Mouse (Mus musculus): ENCODE measurements around the gene Sf3a1.

Sf3a1 gene

GRCm38 (mm10) chr11:4216248-4217000, 56.3 kb downstream of the Sf3a1 start:
- DNase-seq (ENCODE audit: low spot score) = peak; percentile 61

DNA sequence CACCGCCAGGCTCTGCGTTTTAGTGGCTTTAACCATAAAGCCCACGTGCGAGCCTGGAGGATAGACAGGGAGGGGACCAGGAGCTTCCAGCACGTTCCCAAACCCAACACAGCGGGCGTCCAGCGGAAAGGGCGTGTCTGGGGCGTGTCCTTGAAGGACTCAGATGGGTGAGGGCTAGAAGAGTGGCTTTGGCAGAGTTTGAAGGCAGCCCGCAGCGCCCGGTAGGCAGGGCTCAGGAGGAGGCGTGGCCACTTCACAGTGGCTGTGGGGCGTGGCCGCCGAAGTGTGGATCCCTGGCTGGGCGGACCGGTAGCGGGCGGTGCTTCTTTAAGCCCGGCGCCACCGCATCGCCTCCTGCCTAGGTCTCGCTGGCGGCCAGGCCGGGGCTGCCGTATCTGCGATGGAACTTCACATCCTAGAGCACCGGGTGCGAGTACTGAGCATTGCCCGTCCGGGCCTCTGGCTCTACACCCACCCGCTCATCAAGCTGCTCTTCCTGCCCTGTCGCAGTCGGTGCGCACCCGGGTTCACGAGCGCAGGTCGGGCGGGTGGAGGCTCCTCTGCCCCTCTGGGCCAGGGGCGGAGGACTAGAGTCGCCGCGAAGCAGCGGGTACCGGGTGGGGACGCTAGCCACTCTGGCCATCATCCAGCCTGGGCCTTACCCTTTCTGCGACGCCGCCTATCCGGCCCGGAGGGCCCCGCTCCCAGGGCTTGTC, 57.9 kb downstream of the Sf3a1 start, which contains the start of gene Castor1:
Gene Castor1, plus strand, starts transcription at position 312 of the 716 bp plus-strand sequence.
- peak; percentile 94 for DNase-seq (ENCODE audit: low spot score)

DNA sequence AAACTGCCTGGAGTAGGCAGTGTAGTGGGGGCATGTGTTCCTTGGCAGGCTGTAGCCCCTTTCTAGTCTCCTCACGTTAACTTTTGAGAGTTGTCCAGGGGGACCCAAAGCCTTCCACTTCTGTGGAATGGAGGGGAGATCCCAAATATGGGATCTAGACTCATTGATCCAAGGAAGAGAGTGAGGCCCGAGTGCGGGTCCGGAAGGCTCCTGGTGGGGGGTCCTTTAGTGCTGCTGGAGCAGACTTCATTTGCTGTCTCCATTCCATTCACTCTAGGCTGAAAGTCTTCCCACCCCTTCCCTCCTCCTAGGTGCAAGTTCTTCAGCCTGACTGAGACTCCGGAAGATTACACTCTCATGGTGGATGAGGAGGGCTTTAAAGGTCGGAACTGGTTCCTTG, 58.5 kb downstream of the Sf3a1 start:
- no peak for DNase-seq (ENCODE audit: low spot score)

GRCm38 (mm10) chr11:4219317-4219751, 59.2 kb downstream of the Sf3a1 start:
- DNase-seq (ENCODE audit: low spot score) = peak; percentile 83

GRCm38 (mm10) chr11:4219908-4220307, 59.8 kb downstream of the Sf3a1 start:
- no peak for DNase-seq (ENCODE audit: low spot score)

GRCm38 (mm10) chr11:4220443-4221400, 60.6 kb downstream of the Sf3a1 start:
- DNase-seq (ENCODE audit: low spot score) = peak; percentile 77

GRCm38 (mm10) chr11:4222046-4222950, 62.1 kb downstream of the Sf3a1 start:
- no peak for DNase-seq (ENCODE audit: low spot score)

GRCm38 (mm10) chr11:4223393-4224188, 63.4 kb downstream of the Sf3a1 start:
- DNase-seq (ENCODE audit: low spot score) = no peak

GRCm38 (mm10) chr11:4224223-4224622, 64.1 kb downstream of the Sf3a1 start:
- no peak for DNase-seq (ENCODE audit: low spot score)

DNA sequence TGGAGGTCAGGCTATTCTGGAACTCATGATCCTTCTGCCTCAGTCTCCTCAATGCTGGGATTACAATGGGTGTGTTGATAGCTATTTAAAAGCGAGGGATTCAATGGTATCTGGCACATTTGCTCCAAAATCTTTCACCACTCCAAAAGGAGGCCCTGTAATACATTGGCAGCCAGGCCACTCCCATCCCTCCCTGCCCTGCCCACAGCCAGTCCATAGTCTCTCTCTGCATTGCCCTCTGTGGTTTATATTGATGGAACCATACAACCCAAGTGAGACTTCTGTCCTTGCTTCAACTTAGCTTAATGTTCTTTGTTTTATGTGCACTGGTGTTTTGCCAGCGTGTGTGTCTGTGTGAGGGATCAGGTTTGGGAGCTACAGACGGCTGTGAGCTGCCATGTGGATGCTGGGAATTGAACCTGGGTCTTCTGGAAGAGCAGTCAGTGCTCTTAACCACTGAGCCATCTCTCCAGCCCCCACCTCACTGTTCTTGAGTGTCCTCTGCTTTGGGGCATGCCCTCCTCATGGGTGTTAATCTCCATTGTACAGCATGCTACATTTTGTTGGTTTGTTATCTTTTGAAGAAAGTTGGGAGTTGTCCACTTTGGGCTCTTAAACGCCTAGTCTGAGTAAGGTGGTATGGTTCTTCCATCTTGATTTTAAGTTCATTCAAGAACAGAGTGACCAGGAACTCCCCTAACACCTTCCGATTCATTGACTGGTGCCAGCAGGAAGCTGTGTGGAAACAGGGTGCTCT, 66.6 kb downstream of the Sf3a1 start:
- DNase-seq (ENCODE audit: low spot score) = no peak

DNA sequence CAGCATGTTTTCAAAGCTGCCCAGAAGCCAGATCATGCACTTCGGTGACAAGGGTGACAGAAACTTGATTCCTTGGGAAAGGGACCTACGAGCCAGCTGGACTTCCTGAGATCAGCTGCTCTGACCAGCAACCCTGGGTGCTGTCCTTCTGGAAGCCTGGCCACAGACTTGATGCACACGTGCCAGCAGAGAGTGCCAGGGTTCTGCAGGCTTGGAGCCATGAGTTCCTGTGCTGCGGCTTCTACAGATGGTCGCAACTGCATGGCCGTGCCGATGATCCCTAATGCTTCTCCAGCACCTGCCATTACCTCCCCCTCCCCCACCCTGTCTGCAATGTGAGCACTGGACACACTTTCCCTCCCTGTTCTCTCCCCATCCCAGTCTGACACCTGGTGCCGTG, 68.3 kb downstream of the Sf3a1 start:
- no peak for DNase-seq (ENCODE audit: low spot score)

DNA sequence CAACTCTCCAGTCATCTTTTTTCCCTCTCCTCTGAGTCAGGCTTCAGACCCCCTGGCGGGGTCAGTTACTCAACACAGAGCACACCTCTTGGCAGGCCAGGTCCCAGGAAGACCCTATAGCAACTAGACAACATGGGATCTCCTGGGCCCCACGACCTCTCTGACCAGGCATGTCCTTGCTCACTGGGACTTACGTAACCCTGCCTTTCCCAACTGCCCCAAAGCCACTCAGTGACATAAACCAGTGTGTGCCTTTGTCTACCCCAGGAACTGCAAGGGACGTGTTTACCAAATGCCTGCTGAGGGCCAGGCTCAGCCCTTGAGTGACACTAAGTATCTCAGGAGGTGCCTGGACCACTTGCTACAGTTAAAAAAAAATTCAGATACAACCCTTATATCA, 69.7 kb downstream of the Sf3a1 start:
- no peak for DNase-seq (ENCODE audit: low spot score)

DNA sequence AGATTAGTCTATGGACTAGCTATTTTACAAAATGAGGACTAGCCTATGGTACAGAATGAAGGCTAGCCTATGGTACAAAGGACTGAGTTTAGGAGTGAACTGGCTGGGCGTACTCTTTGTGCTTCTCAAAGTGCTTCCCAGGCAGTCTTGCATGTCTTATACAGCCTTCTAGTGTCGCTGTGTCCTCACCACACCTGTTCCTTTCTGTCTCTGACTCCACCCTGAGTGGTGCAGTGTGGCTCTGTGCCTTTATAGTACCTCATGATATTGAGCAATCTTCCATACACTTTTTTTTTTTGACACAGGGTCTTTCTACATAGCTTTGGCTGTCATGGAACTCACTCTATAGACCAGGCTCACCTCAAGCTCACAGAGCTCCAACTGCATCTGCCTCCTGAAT, 71.3 kb downstream of the Sf3a1 start:
- DNase-seq (ENCODE audit: low spot score) = no peak

Data from urinary bladder, postnatal 14 days (tissue).